ENCODE assay signal across 7 mouse cellular contexts in the genomic region with DNA sequence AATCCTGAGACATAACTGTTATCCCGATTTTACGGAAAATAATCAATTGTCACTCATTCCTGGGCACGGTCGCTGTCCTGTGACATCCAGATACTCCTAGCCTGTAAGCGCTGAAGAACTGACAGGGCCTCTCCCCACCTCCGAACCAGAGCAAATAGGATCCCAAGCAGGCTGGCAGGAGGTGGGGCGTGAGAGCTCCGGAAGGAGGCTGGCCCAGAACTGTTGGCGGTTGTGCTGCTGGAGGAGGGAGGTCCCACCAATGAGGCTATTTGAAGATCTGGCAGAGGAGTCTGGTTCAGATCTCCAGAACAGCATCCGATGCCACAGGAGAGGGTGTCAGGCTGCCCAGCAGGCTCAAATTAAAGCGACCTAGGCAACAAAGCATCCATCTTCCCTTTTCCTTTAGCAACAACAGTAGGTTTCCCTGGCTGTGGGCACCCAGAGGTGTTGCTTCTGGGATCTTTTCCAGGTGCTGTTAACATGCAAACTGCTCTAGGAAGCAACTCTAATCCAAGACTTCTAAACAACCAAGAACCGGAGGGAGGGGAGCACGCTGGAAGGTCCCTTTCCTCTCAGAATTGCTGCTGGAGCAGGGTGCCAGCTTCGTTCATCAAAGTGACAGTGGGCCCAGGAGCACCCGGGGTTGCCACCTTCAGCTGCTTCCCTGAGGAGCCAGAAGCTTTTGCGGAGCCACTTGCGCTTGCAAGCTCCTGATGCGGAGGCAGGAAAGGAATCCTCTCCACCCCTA. TPM values are rescaled to one million over a fixed set of nuclear protein-coding genes. Genes with fewer than 3 reads are reported as not detected.
DNase-seq lines count a peak whose midpoint lies in the region; ATAC-seq lines count a peak whose summit lies in the region.

No protein-coding gene starts in this region.

- intact Hi-C loops in gastrocnemius, postnatal 14 days (cut with DNase I; ENCODE audit: low total_unique reads) = no loop called here
- intact Hi-C loops in left cerebral cortex, postnatal 14 days (cut with DNase I) = loop anchor here (2.0 kb wide), 1 partner anchor 16 kb away; the partner anchor contains the start of gene Txlna

- DNase-seq in adrenal gland, adult 8-10 months = peak; percentile 87
- peak; percentile 90 for DNase-seq in embryo, embryonic 10.5 days (ENCODE audit: low spot score)
- peak; percentile 91 for DNase-seq in gastrocnemius, postnatal 14 days
- peak; percentile 84 for DNase-seq in intestine, embryonic 14.5 days (ENCODE audit: low spot score)
- peak; percentile 89 to 96 for DNase-seq in left cerebral cortex, postnatal 14 days (ENCODE audit: low spot score in 2 of 2)
- DNase-seq in right cerebral cortex, postnatal 36 days (ENCODE audit: low spot score in 2 of 2) = peak; percentile 86 to 94

- H3K27me3 ChIP-seq in intestine, embryonic 14.5 days (replicated peaks; ENCODE audit: control insufficient read depth, insufficient read depth, low read length) = no peaks in the 10 kb centered on the region

- 1% methylated on average over 18 of the region's 18 CpGs for WGBS in intestine, embryonic 14.5 days

- ATAC-seq in intestine, embryonic 14.5 days (replicated peaks; ENCODE audit: low FRiP score, low TSS enrichment, low read depth) = peak; percentile 87
- peak; percentile 94 for ATAC-seq in megakaryocyte-erythroid progenitor cell, adult 5-6 weeks (replicated peaks; ENCODE audit: low FRiP score, low TSS enrichment, poor library complexity, severe bottlenecking)

- H3K36me3 ChIP-seq in intestine, embryonic 14.5 days (ENCODE audit: control insufficient read depth, insufficient read depth, low read length) = peaks cover 30% of the 10 kb centered on the region

- H3K4me3 ChIP-seq in intestine, embryonic 14.5 days (ENCODE audit: low read depth, low read length) = peak overlapping the region; percentile 73

- H3K4me2 ChIP-seq in intestine, embryonic 14.5 days (ENCODE audit: low read length) = peak overlapping the region; percentile 83

- H3K27ac ChIP-seq in intestine, embryonic 14.5 days (ENCODE audit: low read depth) = peak overlapping the region; percentile 81

- no peaks in the 10 kb centered on the region for H3K9me3 ChIP-seq in intestine, embryonic 14.5 days (ENCODE audit: control insufficient read depth, low read length)

- H3K9ac ChIP-seq in intestine, embryonic 14.5 days (ENCODE audit: low read length) = peak overlapping the region; percentile 74

- H3K4me1 ChIP-seq in intestine, embryonic 14.5 days (replicated peaks; ENCODE audit: control insufficient read depth, insufficient read depth, low read length) = peaks cover 23% of the 10 kb centered on the region

RNA-seq across cellular contexts. Expression of gene Ccdc28b, which starts 0.7 kb away (rescaled TPM):
- total RNA-seq in adrenal gland, adult 8-10 months (2022) = 10 to 100 TPM; 32.1 to 49.2 (median 43.5) TPM
- total RNA-seq in gastrocnemius, postnatal 14 days (2021) = 10 to 100 TPM; 58.0 to 66.8 TPM
- 43.1 and 45.5 TPM in 2 replicates for polyA plus RNA-seq in intestine, embryonic 14.5 days (2014; fragmentation: Nextera tagmentation; extraction: Ambion mirVana)
- total RNA-seq in left cerebral cortex, postnatal 14 days (2021) = 100 to 1,000 TPM; 103 to 110 TPM
- 31.0 and 63.2 TPM in 2 replicates for total RNA-seq in megakaryocyte-erythroid progenitor cell, adult 5-6 weeks (2014; fragmentation: Nextera tagmentation)
- total RNA-seq in megakaryocyte-erythroid progenitor cell, adult 5-6 weeks (2017) = 26.9 and 54.5 TPM in 2 replicates

RNA-seq across cellular contexts. Expression of gene Iqcc, which starts 5.6 kb away (rescaled TPM):
- 10 to 100 TPM; 35.1 to 47.4 (median 43.0) TPM for total RNA-seq in adrenal gland, adult 8-10 months (2022)
- total RNA-seq in gastrocnemius, postnatal 14 days (2021) = 10 to 100 TPM; 10.4 to 11.8 TPM
- polyA plus RNA-seq in intestine, embryonic 14.5 days (2014; fragmentation: Nextera tagmentation; extraction: Ambion mirVana) = 26.2 and 26.4 TPM in 2 replicates
- 10 to 100 TPM; 29.3 to 35.1 TPM for total RNA-seq in left cerebral cortex, postnatal 14 days (2021)
- total RNA-seq in megakaryocyte-erythroid progenitor cell, adult 5-6 weeks (2014; fragmentation: Nextera tagmentation) = 26.8 and 31.8 TPM in 2 replicates
- 14.6 and 18.7 TPM in 2 replicates for total RNA-seq in megakaryocyte-erythroid progenitor cell, adult 5-6 weeks (2017)

RNA-seq across cellular contexts. Expression of gene Dcdc2b, which starts 10.4 kb away (rescaled TPM):
- total RNA-seq in adrenal gland, adult 8-10 months (2022) = 1 to 10 TPM; 1.4 to 4.2 (median 2.8) TPM
- total RNA-seq in gastrocnemius, postnatal 14 days (2021) = 1 to 10 TPM; 1.0 to 1.8 TPM
- polyA plus RNA-seq in intestine, embryonic 14.5 days (2014; fragmentation: Nextera tagmentation; extraction: Ambion mirVana) = 2.6 and 3.7 TPM in 2 replicates
- 1 to 10 TPM; 2.7 to 3.9 TPM for total RNA-seq in left cerebral cortex, postnatal 14 days (2021)
- total RNA-seq in megakaryocyte-erythroid progenitor cell, adult 5-6 weeks (2014; fragmentation: Nextera tagmentation) = not detected in 2 replicates
- total RNA-seq in megakaryocyte-erythroid progenitor cell, adult 5-6 weeks (2017) = 11.0 TPM in 1 of 2 replicates, not detected in the other

RNA-seq across cellular contexts. Expression of gene Txlna, which starts 16.4 kb away (rescaled TPM):
- total RNA-seq in adrenal gland, adult 8-10 months (2022) = 10 to 100 TPM; 65.9 to 84.3 (median 74.4) TPM
- 10 to 100 TPM; 25.5 to 28.6 TPM for total RNA-seq in gastrocnemius, postnatal 14 days (2021)
- 81.7 and 92.8 TPM in 2 replicates for polyA plus RNA-seq in intestine, embryonic 14.5 days (2014; fragmentation: Nextera tagmentation; extraction: Ambion mirVana)
- total RNA-seq in left cerebral cortex, postnatal 14 days (2021) = 10 to 100 TPM; 40.2 to 45.5 TPM
- total RNA-seq in megakaryocyte-erythroid progenitor cell, adult 5-6 weeks (2014; fragmentation: Nextera tagmentation) = 48.2 and 49.9 TPM in 2 replicates
- 81.8 and 103 TPM in 2 replicates for total RNA-seq in megakaryocyte-erythroid progenitor cell, adult 5-6 weeks (2017)

RNA-seq across cellular contexts. Expression of gene Tmem234, which starts 24.0 kb away (rescaled TPM):
- 100 to 1,000 TPM; 104 to 120 (median 109) TPM for total RNA-seq in adrenal gland, adult 8-10 months (2022)
- total RNA-seq in gastrocnemius, postnatal 14 days (2021) = 10 to 100 TPM; 33.6 to 35.8 TPM
- polyA plus RNA-seq in intestine, embryonic 14.5 days (2014; fragmentation: Nextera tagmentation; extraction: Ambion mirVana) = 197 and 212 TPM in 2 replicates
- 100 to 1,000 TPM in 1 of 2 experiments, 10 to 100 TPM in 1; 91.8 to 105 TPM for total RNA-seq in left cerebral cortex, postnatal 14 days (2021)
- total RNA-seq in megakaryocyte-erythroid progenitor cell, adult 5-6 weeks (2014; fragmentation: Nextera tagmentation) = 116 and 126 TPM in 2 replicates
- total RNA-seq in megakaryocyte-erythroid progenitor cell, adult 5-6 weeks (2017) = 89.9 and 120 TPM in 2 replicates

Comparison
In these comparisons a context has a peak if more than half of its experiments do, and no peak if none do; other contexts are left out.
1. Peak in every context shown above with its lines: DNase-seq, ATAC-seq, H3K4me3 ChIP-seq and H3K27ac ChIP-seq.